Mouse (Mus musculus): Measurements from ENCODE around the gene Olfr1368.
"Not testable (repeated sequence)": the region's sequence is repeated elsewhere in the genome, so short reads cannot be mapped to it uniquely, and the experiment has no call there.

Olfr1368 gene

DNA sequence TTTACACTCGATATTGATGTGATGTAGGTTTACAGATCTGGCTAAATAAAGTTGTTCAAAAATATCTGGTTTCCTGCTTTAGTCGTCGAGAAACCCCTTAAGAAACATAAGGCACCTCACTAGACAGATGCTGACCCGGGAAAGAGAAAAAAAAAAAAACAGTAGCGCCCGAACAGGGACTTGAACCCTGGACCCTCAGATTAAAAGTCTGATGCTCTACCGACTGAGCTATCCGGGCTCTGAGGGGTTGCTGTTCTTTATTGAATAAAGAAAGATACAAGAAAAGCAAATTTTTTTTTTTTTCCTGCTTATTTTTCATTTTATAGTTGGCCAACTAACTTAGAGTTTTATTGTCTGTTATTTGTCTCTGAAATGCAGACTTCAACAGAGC, 22.2 kb upstream of the Olfr1368 start:
- DNase-seq (ENCODE audit: low spot score), result no peak

GRCm38 (mm10) chr13:21166936-21167909, 21.6 kb upstream of the Olfr1368 start:
- peak; percentile 85 for DNase-seq (ENCODE audit: low spot score)

GRCm38 (mm10) chr13:21162591-21162990, 16.9 kb upstream of the Olfr1368 start:
- no peak for DNase-seq (ENCODE audit: low spot score)

DNA sequence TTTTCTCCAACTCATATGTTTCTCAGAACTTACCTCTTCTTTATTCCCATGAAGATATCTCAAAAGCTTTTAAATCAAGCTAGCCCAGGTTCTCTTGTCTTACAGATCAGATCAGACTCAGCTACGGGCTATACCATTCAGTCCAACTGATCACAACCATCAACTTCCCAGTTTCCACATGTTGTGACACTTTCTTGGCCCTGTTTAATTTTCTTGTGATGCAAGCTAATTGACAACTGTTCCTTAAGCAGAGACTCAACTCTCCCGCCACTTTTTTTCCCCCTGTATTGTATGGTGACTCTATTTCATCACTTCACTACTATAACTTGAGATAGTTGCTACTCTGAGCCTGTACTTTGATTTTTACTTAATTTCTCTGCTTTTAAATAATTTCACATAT, 15.9 kb upstream of the Olfr1368 start:
- no peak for DNase-seq (ENCODE audit: low spot score)

DNA sequence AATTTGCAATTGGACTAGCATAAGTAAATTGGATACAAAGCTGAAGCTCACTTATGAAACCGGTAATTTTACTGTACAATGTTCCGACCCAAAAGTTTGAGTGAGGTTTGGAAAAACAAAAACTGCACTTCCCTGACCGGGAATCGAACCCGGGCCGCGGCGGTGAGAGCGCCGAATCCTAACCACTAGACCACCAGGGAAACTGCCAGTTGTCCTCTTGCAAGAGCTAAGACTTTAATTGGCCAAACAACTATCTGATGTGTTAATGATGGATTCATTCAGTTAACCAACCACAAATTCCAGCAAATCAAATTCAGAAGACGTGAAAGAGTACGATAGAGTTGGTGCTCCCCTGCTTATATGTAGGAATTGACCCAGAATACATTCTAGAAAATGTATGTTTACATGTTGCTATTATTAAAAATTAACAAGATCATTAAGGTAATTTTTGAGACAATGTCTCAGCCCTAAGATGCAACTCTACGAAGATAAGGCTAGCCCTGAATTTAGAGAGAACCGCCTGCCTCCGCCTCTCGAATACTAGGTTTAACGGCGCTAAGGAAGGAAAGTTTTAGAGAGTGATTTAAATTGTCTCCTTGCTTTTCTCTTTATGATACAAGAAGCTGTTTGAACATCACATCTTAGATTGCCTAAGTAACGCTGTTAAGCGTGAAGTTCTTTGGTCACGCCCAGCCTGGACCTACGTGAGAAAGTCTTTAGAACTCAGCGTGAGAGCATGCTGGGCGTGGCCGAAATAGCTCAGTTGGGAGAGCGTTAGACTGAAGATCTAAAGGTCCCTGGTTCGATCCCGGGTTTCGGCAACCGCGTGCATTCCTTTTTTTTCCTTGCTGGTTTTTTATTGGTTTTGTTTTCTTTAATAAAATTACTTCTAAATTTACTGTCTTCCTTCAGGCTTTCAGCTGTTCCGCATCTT, 15.3 kb upstream of the Olfr1368 start:
- peak; percentile 93 for DNase-seq (ENCODE audit: low spot score)

GRCm38 (mm10) chr13:21160041-21160511, 14.4 kb upstream of the Olfr1368 start:
- DNase-seq (ENCODE audit: low spot score), result no peak

DNA sequence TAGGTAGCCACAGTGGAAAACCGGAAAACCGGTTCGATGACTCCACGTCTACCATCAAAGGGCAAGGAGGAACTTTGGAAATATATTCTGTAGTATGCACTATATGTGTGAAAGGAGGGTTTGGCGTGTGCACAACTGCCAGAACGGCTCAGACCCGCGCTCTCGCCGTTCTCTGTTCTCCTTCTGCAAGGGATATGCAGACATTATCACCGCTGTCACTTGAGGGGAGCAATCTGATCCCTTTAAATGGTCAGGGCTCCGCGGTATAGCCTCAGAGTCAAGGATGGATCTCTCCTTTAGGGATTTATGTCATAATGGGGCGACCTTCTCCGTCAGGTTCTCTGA, 13.8 kb upstream of the Olfr1368 start:
- DNase-seq (ENCODE audit: low spot score), result no peak

- DNase-seq (ENCODE audit: low spot score), result peak; percentile 76
These were observed 13.3 kb upstream of the Olfr1368 start for GRCm38 (mm10) chr13:21158785-21159474.

DNA sequence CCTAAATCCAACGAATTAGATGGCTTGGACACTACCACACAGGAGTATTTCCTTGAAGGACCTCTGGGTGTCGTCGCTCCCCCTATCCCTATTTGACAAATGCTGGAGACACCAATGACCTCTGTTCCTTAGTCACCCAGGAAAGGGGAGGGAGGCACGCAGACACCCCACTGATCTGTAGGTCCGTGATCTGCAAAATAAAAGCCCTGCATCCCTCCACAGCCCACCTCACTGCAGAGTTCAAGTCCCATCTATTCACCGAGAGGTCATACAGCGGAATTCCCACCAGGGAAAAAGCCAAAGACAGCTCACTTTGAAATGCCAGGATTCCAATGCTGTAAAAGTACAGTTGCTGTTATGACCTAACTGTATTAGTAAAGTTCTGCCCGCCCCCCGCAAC, 12.4 kb upstream of the Olfr1368 start:
- DNase-seq (ENCODE audit: low spot score), result no peak

DNA sequence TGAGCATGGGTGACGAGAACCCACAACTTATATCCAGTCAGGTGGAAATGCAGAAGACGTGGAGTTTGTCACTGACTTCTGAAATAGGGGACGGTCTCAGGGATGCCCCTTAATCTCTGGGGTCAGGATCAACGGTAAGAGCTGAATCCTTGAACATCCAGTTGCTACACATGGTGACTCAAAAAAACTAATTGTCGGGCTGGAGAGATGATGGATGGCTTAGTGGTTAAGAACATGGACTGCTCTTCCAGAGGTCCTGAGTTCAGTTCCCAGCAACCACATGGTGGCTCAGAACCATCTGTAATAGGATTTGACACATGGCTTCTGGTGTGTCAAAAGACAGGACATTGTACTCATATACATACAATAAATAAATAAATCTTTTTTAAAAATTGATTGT, 10.2 kb upstream of the Olfr1368 start:
- DNase-seq (ENCODE audit: low spot score), result no peak

GRCm38 (mm10) chr13:21142421-21142820, 3.2 kb downstream of the Olfr1368 start:
- no peak for DNase-seq (ENCODE audit: low spot score)

DNA sequence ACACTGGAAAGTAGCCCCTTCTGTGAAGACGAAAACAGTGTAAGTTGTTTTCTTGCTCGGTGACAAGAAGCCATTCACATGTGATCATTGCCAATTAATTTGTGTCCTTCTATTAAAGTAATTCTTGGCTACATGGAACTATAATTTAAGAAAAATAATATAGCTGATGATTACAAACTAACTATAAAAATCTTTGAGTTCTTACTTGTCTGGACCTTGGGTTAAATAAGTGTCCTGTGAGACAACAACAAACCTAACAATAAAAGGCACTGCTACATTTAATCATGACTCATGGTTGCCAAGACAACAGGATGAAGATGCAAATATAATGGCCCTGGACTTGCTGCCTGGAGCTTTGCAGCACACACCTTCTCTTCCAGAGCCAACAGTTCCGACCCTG, 16.3 kb downstream of the Olfr1368 start, which contains the start of gene Olfr263:
Olfr263 (plus strand) TSS at position 301 of the 400 bp plus-strand sequence.
- DNase-seq (ENCODE audit: low spot score), result not testable (repeated sequence)

DNA sequence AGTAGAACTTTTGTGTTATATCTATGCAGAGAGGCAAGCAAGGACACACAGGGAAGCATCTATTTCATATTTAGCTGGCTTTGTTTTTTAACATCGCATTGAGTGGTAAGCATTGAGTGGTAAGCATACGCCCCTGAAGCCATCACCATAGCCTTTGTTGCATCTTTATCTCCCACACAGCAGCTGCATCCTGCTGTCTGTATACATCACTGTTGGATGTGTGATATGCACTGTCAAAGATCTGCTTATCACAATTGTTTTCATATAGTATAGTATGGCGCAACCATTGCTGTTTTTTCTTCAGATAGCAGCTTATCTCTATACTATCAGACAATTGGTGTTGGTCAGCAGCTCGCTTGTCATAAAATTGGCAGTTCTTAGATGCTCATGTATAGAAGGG, 31.5 kb downstream of the Olfr1368 start:
- DNase-seq (ENCODE audit: low spot score), result no peak

DNA sequence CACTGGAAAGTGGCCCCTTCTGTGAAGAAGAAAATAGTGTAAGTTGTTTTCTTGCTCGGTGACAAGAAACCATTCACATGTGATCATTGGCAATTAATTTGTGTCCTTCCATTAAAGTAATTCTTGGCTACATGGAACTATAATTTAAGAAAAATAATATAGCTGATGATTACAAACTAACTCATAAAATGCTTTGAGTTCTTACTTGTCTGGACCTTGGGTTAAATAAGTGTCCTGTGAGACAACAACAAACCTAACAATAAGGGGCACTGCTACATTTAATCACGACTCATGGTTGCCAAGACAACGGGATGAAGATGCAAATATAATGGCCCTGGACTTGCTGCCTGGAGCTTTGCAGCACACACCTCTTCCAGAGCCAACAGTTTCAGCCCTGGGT, 34.5 kb downstream of the Olfr1368 start, which contains the start of gene Olfr1369-ps1:
Olfr1369-ps1 (plus strand) TSS at position 301 of the 400 bp plus-strand sequence.
- not testable (repeated sequence) for DNase-seq (ENCODE audit: low spot score)

DNA sequence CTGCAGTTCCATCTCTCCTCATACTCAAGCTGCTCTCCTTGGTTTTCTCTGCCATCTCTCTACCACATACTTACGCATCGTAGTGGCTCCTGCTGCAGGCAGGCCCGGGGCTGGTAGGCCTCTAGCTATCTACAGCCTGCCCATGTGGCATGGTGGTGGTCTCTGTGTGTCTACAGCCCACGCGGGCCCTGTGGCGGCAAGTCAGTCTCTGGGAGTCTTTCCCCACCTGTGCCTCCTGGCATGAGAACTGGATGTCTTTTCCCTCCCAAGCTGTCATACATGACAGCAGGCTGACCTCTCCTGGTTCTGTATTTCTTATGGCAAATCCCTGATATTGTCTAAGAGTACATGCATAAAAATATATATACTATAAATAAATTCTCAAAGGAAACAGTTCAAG, 35.2 kb downstream of the Olfr1368 start:
- no peak for DNase-seq (ENCODE audit: low spot score)

DNA sequence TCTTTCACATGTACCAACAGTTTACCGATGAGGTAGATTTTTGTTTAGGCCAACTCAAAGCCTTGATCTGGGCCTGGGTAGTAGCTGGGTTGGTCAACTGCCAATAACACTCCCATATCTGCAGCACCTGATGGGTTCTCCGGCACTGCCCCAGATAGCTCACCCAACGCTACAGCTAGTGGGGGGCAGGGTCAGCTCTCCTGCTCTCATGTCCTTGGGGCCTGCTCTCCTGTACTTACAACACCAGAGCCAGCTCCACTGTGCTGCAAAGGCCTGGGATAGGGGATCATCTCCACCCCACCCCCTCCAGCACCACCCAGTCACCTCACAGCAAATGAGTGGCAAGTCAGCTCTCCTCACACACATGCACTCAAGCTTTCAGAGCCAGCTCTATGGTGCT, 35.9 kb downstream of the Olfr1368 start:
- no peak for DNase-seq (ENCODE audit: low spot score)

All from c-Kit-positive CD71-positive TER-119-positive erythroid progenitor cells, embryonic 14.5 days (primary cell).